Mouse (Mus musculus) cerebellum, postnatal 36 days (tissue): Measurements from ENCODE around the gene Lamc2.

Experiments used
- DNase-seq, 2 experiments: peaks; one replicate each; pipeline ENCODE4 v3.0.0; 2021 to 2022; ENCODE audit warnings: mixed read lengths in 2 of 2

Lamc2 gene

GRCm38 (mm10) chr1:153126491-153127381, 59.5 kb downstream of the Lamc2 start:
- peak; percentile 55 to 61 for DNase-seq

DNA sequence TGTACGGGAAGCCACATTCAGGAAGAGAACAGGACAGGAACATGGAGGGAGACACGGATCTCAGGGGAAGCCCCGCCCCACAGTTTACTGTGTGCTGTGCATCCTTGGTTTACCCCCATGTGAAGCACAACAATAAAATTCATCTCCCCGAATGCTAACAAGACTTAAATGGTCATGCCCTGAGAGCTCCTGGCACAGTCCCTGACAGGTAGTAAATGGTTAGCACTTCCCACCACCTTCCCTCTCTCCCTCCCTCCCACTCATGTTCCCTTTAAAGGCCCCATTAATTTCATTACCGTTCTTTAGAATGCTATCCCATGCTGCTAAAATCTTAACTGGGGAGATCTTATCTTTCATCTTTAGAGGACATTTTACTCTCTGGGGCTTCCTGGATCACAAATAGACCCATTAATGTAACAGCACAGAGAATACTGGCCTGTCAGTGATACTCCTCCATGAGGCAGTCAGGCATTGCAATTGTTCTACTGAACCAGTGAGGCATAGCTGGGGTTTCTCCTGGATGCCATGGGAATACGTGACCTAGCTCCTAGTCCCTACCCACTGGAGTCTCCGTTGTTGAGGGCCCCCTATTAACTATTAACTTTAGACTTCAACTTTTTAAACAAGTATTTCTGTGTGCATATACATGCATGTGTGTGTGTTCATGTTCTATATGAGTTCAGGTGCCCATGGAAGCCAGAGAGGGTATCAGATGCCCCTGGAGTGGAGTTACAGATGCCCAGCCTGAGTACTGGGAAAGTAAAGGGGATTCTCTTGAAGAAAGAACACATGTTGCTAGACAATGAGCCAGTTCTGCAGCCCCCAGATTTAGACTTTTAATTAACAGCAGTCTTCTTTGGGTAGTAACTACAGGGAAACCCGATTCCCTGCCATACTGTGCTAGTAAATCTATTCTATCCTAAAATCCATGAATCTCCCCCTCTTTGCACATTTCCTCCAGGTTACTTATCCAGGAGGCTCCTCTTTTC, 60.7 kb downstream of the Lamc2 start:
- DNase-seq: no peak

DNA sequence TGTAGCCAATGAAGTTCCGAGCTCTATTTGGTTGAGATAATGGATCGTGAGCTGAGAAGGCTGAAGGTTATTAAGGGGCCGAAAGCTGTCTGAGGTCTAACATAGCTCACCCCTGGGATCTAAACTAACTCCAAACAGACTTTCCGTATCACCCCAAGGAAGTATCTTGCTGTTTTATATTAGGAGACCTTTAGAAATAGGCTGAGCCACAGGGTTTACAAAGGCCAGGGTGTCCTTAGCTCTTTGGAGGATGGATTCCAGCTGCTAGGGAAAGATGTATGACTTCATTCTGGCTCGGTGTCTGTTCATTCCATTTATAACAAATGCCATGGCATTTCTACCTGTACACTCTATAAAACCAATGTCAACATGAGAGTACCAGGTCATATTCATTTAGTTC, 61.7 kb downstream of the Lamc2 start:
- no peak for DNase-seq

DNA sequence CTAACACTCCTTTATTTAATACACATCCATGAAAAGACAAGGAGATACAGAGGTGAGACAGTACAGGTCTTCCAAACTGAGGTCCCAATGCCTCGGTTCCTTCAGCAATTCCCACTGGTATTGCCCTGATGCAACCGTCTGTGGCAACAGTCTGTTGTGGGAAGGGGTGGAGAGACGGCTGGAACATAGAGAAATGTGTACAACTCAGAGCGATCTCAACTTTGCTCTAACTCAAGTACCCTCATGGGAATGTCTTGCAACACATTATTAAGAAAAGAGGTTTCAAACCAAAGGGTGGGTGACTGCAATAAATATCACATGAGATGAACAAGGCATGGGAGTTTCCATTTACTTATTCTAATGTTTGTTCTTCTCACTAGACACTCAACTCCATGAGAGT, 63.5 kb downstream of the Lamc2 start:
- DNase-seq: no peak

DNA sequence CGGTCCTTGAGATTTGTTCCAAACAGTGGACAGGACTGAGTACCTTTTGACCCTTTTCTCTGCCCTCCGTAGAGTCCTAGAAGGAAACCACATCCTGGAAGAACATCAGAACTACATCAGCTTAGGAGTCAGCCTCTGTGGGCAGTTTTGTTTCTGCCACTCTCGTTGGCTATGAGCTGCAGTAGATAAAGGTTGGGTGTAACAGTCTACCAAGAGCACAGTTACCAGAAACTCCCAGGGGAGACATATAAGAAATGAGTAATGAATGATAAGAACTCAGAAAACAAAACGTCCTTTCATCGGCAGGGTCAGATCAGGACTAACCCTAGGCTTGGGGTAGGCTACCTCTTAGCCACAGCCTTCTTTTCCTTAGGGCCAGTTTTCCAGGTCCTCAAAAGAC, 64.9 kb downstream of the Lamc2 start:
- no peak for DNase-seq

DNA sequence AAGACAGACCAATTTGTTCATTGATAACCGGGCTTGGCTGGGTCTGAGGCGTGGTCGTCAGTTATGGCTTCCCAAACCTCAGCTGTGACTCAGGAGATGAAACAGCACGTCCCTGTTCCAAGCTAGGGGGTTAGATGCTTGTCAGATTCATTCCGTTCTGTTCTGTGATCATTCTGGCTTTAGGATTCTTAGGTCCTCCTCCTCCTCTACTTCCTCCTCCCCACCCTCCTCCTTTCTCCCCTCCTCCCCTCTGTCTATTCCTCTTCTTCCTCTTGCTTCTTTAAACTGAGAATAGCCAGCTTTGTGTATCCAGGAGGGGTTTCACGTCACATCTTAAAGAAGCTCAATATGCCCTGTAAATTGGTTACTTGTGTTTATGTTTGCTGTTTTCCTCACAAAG, 65.7 kb downstream of the Lamc2 start:
- no peak for DNase-seq

GRCm38 (mm10) chr1:153115315-153115714, 70.9 kb downstream of the Lamc2 start:
- no peak for DNase-seq

DNA sequence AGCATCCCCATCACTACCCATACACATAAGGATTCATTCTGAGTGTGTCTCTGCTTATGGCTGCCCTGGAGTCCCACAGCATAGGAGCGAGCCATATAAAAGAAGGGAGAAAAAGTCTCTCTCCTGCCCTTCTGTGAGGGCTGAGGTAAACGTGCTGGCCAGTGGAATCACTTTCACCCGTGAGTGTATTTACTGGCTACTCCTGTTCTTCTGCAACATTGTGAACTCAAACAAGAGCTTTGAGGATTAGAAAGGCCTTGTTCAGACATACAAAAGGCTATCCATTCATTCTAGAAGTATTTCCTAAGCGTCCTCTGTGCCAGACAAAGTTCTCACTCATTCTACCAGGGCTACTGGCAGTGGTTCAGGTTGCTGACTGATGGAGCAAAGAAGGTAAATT, 74.7 kb downstream of the Lamc2 start:
- no peak for DNase-seq

GRCm38 (mm10) chr1:153109836-153110235, 76.4 kb downstream of the Lamc2 start:
- DNase-seq: no peak

DNA sequence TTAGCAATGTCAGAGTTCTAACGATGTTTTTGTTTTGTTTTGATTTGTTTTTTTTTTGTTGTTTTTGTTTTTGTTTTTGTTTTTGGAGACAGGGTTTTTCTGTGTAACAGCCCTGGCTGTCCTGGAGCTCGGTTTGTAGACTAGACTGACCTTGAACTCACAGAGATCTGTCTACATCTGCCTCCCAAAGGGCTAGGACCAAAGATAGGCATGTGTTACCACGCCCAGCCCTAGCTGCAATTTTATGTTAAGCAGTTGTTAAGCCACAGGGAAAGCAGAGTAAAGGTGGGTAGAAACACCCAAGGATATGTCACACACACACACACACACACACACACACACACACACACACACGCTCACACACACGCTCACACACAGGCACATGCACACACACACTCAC, 76.9 kb downstream of the Lamc2 start:
- no peak for DNase-seq

GRCm38 (mm10) chr1:153107866-153108265, 78.4 kb downstream of the Lamc2 start:
- DNase-seq: peak; percentile 60 to 61

DNA sequence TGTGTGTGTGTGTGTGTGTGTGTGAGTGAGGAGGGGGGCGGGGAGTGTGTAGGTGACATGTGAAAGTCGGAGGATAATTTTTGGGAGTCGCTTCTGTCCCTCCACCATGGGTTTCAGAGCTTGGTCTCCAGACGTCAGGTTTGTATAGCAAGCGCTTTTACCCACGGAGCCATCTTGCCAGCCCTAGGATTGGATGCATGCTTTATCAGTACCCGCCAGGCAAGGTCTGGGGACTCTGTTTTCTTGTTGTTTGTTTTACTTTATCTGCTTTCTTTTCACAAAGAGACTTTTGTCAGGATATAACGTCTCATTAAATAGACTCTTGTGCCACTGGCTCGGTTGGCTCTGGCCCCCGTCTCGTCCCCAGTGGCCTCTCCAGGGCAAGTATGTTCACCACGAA, 81.4 kb downstream of the Lamc2 start:
- DNase-seq: no peak

DNA sequence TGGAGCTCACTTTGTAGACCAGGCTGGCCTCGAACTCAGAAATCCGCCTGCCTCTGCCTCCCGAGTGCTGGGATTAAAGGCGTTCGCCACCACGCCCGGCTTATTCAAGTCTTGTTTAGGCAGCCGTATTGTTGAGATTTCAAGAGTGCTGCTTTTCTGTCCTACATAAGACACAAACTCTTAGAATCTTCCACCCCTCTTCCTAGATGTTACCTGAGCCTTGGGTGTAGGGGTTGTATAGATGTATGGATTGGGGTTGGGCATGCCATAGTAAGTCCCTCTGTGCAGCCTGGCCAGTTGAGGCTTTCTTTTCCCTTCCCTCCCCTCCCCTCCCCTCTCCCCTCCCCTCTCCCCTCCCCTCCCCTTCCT, 83.1 kb downstream of the Lamc2 start:
- DNase-seq: no peak

- no peak for DNase-seq
Observed at GRCm38 (mm10) chr1:153102296-153103185, 83.7 kb downstream of the Lamc2 start.

- DNase-seq: peak; percentile 42 to 45
Observed at GRCm38 (mm10) chr1:153101327-153101880, 84.8 kb downstream of the Lamc2 start.

GRCm38 (mm10) chr1:153100912-153101311, 85.3 kb downstream of the Lamc2 start:
- no peak for DNase-seq

DNA sequence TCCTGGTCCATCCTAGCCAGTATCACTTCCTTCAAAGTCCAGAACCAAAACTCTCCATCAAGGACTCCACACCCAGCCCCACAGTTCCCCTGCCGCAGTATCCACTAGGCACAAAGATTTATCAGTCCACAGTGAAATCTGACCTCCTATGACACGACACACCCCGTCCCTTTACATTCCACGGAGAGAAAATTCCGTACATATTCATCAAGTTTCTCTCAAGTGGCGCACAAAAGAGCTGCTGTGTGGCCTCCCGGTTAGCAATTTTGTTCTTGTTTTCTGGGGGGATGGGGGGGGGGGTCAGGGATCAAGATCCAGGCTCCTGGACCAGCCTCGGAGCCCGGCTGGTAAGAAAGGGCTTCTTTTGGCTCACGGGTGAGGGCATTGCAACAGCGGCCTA, 87.7 kb downstream of the Lamc2 start:
- no peak for DNase-seq

DNA sequence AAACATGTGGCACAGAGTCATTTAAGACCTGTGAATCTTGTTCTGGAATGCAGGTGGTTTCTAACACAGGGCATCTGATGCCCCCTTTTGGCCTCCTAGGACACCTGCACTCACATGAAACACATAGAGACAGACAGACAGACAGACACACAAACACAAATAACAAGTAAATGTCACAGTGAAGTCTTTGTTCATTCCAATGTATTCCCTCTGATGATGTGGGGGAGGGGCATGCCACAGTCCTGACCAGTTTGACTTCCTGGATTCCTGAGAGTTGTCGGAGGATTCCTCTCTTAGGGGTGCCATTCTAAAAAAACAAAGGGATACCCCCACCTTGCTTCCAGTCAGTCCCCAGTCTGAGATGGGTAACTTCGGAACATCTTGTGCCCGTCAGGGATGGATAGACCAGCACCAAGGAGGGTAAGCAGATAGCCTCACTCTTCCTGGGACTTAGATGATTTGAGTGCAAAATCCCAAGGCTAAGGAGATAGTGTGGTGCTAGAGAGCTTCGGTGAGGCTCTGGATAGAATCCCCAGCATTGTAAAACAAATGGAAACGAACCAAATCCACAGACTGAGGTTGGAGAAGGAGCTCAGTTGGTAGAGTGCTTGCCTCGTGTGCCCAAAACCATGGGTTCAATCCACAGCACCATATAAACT, 89.1 kb downstream of the Lamc2 start:
- DNase-seq: no peak

DNA sequence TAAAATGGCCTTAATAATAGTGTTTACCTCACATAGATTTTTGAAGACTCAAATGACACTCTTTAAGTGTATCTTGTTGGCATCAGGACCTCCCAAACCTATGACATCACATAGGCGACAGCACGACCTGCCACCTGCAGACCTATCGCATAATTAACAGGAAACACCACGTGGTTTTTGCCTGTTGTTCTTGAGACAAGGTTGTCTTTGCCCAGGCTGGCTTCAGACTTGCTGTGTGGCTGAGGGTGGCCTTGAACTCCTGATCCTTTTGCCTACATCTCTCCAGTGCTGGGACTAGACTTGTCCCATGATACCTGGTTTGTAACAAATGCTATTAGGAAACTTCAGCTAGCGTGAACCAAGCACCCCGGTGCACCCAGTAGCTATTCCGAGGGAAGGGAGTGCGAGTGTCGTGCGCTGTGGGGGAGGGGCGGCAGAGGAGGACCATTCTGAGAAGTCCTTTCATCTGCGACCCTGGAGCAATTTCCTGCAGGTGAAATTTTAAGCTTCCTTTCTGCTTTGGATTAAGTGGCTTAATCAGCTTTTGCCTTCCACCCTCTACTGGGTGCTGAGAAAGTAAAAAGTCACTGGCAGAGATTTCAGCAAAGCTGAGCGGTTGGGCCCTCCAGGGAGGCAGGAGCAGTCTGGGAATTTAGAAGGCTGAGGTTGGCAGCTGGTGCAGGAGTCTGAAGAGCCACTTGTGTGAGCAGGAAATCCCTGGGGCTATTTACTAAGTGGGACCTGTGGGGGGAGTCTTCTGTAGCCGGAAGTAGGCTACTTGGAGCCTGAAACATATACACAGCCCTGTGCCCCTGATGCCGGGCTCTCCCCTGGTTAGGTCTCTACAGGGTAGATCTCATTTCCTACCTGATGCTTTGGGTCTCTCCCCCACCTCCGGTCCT, 90.2 kb downstream of the Lamc2 start:
- DNase-seq: no peak

DNA sequence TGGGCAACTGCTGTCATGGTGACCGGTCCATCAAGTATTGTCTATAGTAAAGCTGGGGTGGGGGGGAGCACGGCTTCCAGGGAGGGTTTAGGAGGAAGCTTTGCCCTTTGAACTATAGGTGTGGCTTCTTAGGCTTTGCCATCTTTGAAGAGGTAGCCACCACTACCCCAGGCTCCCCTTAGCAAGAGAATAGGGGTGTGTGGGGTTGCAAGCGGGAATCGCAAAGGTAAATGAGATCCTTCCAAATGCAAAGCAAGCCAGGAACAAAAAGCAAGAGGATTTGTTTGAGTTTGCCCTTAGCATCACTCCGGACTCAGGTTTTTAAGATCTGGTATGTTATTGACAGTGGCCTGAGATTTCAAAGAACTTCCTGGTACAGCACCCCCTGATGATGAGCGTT, 90.9 kb downstream of the Lamc2 start:
- no peak for DNase-seq
